Mouse (Mus musculus): ENCODE data around the gene Hunk. TPM values are rescaled to one million over a fixed set of nuclear protein-coding genes. Genes with fewer than 3 reads are reported as not detected.

The Hunk gene
- total and polyA plus RNA-seq, 2 experiments from 2014 or later: 5.2 to 20.6 TPM

DNA sequence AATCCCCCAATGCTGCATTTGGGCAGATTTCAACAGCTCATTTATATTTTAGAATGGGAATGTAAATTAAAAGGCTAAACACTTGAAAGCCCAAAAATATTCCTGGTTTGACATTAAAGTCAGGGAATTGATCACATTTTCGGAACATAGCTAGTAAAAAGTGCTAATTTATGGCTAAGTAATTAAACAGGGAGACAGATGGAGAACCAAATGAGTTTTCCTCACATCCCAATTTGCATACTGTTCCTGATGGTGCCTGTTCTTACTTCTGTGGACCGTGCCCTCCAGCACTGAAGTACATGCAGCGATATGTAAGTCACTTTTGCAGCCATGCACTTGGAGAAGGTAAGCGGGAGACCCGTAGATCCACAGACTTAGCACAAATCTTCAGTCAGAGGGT is 32.7 kb upstream of the Hunk start:
- 44% methylated on average over 5 of the region's 5 CpGs for WGBS
- no peak overlapping the region for H3K4me2 ChIP-seq (ENCODE audit: low read depth)

DNA sequence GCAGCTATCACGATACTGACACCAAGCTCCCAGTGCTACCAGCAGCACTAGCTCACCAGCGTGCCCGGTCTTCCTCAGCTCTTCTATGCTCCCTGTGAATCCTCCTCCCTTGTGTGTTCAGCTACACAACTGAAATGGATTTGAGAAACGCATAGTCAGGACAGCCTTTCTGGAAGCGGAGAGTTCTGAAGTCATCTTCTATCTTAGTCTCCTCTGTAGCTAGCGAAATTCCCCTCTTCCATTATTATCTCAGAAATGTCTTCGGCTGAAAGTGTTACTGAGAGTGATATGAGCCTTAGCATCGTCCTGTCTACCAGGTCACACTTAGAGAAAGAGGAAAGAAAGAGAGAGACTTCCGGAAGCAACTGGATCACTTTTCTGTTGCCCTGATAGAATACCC is 26.5 kb upstream of the Hunk start:
- ATAC-seq (no peak), DNase-seq (no peak)
- no peak overlapping the region for H3K4me2 ChIP-seq (ENCODE audit: low read depth)
- no peak for TF ChIP-seq CTCF (IDR thresholded peaks at IDR 0.05; ENCODE audit: low read depth)
- H3K36me3 ChIP-seq (ENCODE audit: insufficient read depth): no peaks in the 10 kb centered on the region
- H3K9me3 ChIP-seq (ENCODE audit: low read length): no peaks in the 10 kb centered on the region
- H3K27ac ChIP-seq (ENCODE audit: low read depth, low read length): no peak overlapping the region
- 86% methylated on average over 9 of the region's 9 CpGs for WGBS
- H3K4me1 ChIP-seq (ENCODE audit: insufficient read depth): 0 out of 2 replicates have a peak, but pooled peaks cover 6% of the 10 kb centered on the region
- no peak overlapping the region for H3K9ac ChIP-seq
- H3K4me3 ChIP-seq (ENCODE audit: low read depth, low read length): no peak overlapping the region
- no peaks in the 10 kb centered on the region for H3K27me3 ChIP-seq (ENCODE audit: insufficient read depth, low read length)

More for the DNA sequence above, 32.7 kb upstream of the Hunk start:
- Histone ChIP-seq H3K4me1 (ENCODE audit: insufficient read depth) (peaks cover 4% of the 10 kb centered on the region; the same call in 1 of the 2 replicates), H3K36me3 (ENCODE audit: insufficient read depth) (no peaks in the 10 kb centered on the region), H3K27me3 (ENCODE audit: insufficient read depth, low read length) (no peaks in the 10 kb centered on the region), H3K4me3 (ENCODE audit: low read depth, low read length) (no peak overlapping the region), H3K9ac (no peak overlapping the region), H3K9me3 (ENCODE audit: low read length) (no peaks in the 10 kb centered on the region), H3K27ac (ENCODE audit: low read depth, low read length) (peak overlapping the region; percentile 78; the same call in 1 of the 2 replicates)
- no peak for DNase-seq
- ATAC-seq: peak; percentile 77
- TF ChIP-seq CTCF (IDR thresholded peaks at IDR 0.05; ENCODE audit: low read depth): no peak

DNA sequence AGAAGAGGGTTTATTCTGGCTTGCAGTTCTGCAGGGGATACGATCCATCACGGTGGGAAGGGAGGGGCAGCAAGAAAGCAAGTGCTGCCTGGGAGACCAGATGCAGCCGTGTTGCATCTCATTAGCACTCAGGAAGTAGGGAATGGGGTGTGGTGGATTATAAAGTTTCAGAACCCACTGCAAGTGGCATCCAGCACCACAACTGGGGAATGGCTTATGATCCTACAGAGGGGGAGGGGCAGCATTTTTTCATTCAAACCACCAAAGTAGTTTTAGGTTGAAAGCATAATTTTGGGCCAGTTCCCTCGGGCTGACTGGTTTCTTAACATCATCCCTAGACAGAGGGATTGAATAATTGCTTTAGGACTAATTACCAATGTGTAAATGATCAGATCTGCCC is 26.1 kb upstream of the Hunk start:
- WGBS: 8% methylated on average over 4 of the region's 4 CpGs
- H3K27me3 ChIP-seq (ENCODE audit: insufficient read depth, low read length): no peaks in the 10 kb centered on the region

DNA sequence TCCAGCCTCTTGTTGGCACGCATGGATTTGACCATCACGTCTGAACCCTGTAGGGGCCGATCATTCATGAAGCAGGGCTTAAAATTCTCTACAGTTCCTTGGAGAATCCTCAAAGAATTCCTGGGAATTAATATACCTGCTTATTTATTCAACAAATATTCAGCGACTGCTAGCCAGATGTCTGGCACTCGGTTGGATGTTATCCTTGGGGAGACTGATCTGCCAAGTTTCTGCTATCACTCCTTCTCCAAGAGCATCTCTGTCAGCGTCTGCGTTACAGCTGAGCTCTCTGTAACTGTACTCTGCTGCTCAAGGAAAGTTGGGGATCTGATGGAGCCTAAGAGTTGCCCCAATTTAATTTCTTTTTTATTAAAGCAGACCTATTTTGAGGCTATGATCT is 25.5 kb upstream of the Hunk start:
- WGBS: 44% methylated on average over 7 of the region's 7 CpGs
- H3K4me2 ChIP-seq (ENCODE audit: low read depth): no peak overlapping the region
- H3K4me1 ChIP-seq (ENCODE audit: insufficient read depth): 0 out of 2 replicates have a peak, but pooled peaks cover 6% of the 10 kb centered on the region
- no peak for TF ChIP-seq CTCF (IDR thresholded peaks at IDR 0.05; ENCODE audit: low read depth)
- H3K27ac ChIP-seq (ENCODE audit: low read depth, low read length): no peak overlapping the region
- no peak overlapping the region for H3K4me3 ChIP-seq (ENCODE audit: low read depth, low read length)
- no peak overlapping the region for H3K9ac ChIP-seq
- no peaks in the 10 kb centered on the region for H3K9me3 ChIP-seq (ENCODE audit: low read length)
- DNase-seq (no peak), ATAC-seq (no peak)
- H3K27me3 ChIP-seq (ENCODE audit: insufficient read depth, low read length): no peaks in the 10 kb centered on the region
- H3K36me3 ChIP-seq (ENCODE audit: insufficient read depth): no peaks in the 10 kb centered on the region

More for the DNA sequence above, 26.1 kb upstream of the Hunk start:
- 0 out of 2 replicates have a peak, but pooled peaks cover 6% of the 10 kb centered on the region for H3K4me1 ChIP-seq (ENCODE audit: insufficient read depth)
- no peak overlapping the region for H3K9ac ChIP-seq
- TF ChIP-seq CTCF (IDR thresholded peaks at IDR 0.05; ENCODE audit: low read depth): no peak
- H3K36me3 ChIP-seq (ENCODE audit: insufficient read depth): no peaks in the 10 kb centered on the region
- no peak overlapping the region for H3K4me3 ChIP-seq (ENCODE audit: low read depth, low read length)
- ATAC-seq: no peak
- no peak overlapping the region for H3K27ac ChIP-seq (ENCODE audit: low read depth, low read length)
- no peak overlapping the region for H3K4me2 ChIP-seq (ENCODE audit: low read depth)
- DNase-seq: no peak
- no peaks in the 10 kb centered on the region for H3K9me3 ChIP-seq (ENCODE audit: low read length)

DNA sequence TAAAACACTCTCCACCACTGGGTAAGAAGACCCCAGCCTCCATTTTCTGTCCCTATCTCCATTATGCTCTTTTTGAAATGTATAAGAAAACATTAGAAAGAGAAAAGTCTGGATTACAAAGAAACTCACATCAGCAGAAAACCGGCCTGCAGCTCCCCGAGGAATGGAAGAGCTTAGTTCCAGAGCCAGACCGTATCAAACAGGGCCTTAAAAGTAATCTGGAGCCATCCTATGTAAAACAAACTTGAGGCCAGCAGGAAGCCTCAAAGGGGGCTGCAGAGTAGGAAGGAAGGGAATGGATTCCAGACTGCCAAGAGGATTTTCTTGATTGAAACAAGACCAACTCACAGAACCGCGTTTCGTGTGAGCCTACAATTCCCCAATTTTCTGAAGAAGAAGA is 22.9 kb upstream of the Hunk start:
- Histone ChIP-seq H3K36me3 (ENCODE audit: insufficient read depth) (no peaks in the 10 kb centered on the region), H3K4me1 (ENCODE audit: insufficient read depth) (0 out of 2 replicates have a peak, but pooled peaks cover 6% of the 10 kb centered on the region), H3K9me3 (ENCODE audit: low read length) (no peaks in the 10 kb centered on the region), H3K27ac (ENCODE audit: low read depth, low read length) (no peak overlapping the region), H3K4me2 (ENCODE audit: low read depth) (no peak overlapping the region), H3K9ac (no peak overlapping the region), H3K27me3 (ENCODE audit: insufficient read depth, low read length) (no peaks in the 10 kb centered on the region), H3K4me3 (ENCODE audit: low read depth, low read length) (no peak overlapping the region)
- DNase-seq (no peak), ATAC-seq (no peak)
- TF ChIP-seq CTCF (IDR thresholded peaks at IDR 0.05; ENCODE audit: low read depth): no peak
- WGBS: 85% methylated on average over 6 of the region's 6 CpGs

DNA sequence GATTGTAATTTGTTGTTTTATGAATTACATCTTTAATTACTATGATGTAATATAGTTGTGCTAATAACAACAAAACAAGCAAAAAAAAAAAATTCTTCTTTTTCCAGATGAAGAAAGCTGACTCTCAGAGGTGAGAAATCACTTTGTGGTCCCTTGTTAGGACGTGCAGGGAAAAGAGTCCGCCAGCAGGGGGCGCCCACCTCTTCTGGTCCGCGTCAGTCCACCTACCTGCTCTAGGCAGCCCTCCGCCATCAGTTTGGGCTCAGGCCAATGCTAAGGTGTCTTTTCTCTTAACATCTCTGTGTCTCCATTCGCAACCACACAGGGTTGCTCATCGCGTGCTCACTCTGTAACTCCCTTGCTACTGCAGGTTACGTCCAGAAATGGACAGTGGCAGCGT is 5.9 kb upstream of the Hunk start:
- 17% methylated on average over 11 of the region's 11 CpGs for WGBS
- no peak overlapping the region for H3K4me2 ChIP-seq (ENCODE audit: low read depth)
- peaks cover 7% of the 10 kb centered on the region for H3K4me1 ChIP-seq (ENCODE audit: insufficient read depth)
- DNase-seq (peak; percentile 72), ATAC-seq (peak; percentile 30; the same call in 1 of the 2 replicates)
- no peak overlapping the region for H3K27ac ChIP-seq (ENCODE audit: low read depth, low read length)
- H3K9me3 ChIP-seq (ENCODE audit: low read length): no peaks in the 10 kb centered on the region
- H3K9ac ChIP-seq: no peak overlapping the region
- H3K27me3 ChIP-seq (ENCODE audit: insufficient read depth, low read length): no peaks in the 10 kb centered on the region
- TF ChIP-seq CTCF (IDR thresholded peaks at IDR 0.05; ENCODE audit: low read depth): peak; percentile 84
- no peaks in the 10 kb centered on the region for H3K36me3 ChIP-seq (ENCODE audit: insufficient read depth)
- no peak overlapping the region for H3K4me3 ChIP-seq (ENCODE audit: low read depth, low read length)

DNA sequence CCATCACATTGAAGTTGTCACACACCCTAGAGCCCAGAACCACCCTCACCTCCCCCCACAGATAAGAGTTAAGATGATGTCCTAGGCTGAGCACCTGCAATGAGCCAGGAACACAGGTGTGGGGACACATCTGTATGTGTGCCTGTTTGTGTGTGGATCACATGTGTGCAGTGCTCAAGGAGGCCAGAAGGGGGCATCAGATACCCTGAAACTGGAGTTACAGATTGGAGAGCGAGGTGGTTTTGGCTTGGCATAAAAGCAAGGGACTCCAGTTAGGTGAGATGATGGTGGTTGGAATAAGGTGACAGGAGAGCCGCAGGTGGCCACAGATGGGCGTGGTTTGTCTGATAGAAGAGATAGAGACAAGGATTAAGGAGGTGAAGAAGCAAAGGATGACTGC is 4.2 kb upstream of the Hunk start:
- WGBS: 86% methylated on average over 3 of the region's 3 CpGs
- Histone ChIP-seq H3K4me2 (ENCODE audit: low read depth) (no peak overlapping the region), H3K9me3 (ENCODE audit: low read length) (no peaks in the 10 kb centered on the region), H3K4me3 (ENCODE audit: low read depth, low read length) (no peak overlapping the region), H3K9ac (no peak overlapping the region), H3K27me3 (ENCODE audit: insufficient read depth, low read length) (no peaks in the 10 kb centered on the region), H3K4me1 (ENCODE audit: insufficient read depth) (peaks cover 12% of the 10 kb centered on the region), H3K27ac (ENCODE audit: low read depth, low read length) (no peak overlapping the region), H3K36me3 (ENCODE audit: insufficient read depth) (no peaks in the 10 kb centered on the region)
- peak; percentile 65 for TF ChIP-seq CTCF (IDR thresholded peaks at IDR 0.05; ENCODE audit: low read depth)
- DNase-seq: no peak
- no peak for ATAC-seq
